Mouse (Mus musculus): ENCODE results near the gene Iqschfp. TPM values are rescaled to one million over a fixed set of nuclear protein-coding genes. Genes with fewer than 3 reads are reported as not detected.

Iqschfp gene
- polyA plus RNA-seq, 1 experiment from 2014 or later = 6.1 TPM

DNA sequence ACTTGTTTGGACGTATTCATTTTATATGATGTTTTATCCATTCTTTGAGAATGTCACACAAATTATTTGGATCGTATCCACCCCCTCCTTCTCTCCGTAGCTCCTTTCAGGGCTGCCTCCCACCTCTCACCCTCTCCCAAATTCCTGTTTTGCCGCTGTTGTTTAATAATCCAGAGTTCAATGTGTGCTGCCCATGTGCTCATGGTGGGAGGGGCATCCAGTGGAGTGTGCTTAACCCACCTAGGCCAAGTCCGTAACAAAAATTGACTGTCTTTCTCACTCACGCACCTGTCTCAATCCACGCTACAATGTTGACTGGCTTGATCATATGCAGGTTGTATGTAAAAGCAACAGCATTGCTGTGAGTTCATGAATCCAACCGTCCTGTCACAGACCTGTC, 715.3 kb downstream of the Iqschfp start:
- Histone ChIP-seq H3K36me3 (0 out of 2 replicates have a peak, but pooled peaks cover 4% of the 10 kb centered on the region), H3K4me2 (replicated peaks) (no peak overlapping the region), H3K27ac (replicated peaks) (no peak overlapping the region), H3K4me1 (peaks cover 25% of the 10 kb centered on the region), H3K4me3 (no peak overlapping the region), H3K27me3 (no peaks in the 10 kb centered on the region), H3K9ac (replicated peaks) (no peak overlapping the region), H3K9me3 (no peaks in the 10 kb centered on the region)
- no peak for ATAC-seq (ENCODE audit: low FRiP score, low read depth)
- WGBS = 91% methylated on average over 8 of the region's 8 CpGs

DNA sequence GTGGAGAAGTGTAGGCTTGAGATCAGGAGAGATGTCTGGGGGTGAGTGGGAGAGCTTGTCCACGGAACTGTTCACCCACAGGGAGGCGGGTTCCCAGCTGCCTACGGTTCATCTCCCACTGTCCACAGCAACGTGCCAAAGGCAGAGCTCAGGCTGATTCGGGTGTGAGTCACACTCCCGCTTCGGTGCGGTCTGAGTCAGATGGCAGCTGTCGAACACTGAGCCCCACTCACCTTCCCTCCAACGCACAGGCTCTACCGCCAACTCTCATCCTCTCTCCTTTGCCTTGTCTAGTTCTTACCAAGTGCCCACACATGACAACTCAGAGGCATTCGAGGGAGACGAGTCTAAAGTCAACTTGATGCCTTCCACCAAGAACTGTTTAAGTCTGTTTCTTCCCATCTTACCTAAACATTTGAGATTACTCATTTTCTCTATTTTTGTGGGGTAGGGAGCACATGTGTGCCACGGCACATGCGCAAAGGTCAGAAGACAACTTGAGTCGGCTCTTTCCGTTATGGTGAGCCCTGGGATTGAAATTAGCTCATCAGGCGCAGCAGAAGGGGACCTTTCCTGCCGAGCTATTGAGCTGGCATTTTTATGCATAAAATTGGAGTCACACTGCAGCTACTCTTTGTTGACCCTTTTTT, 716.9 kb downstream of the Iqschfp start:
- Histone ChIP-seq H3K9ac (replicated peaks) (no peak overlapping the region), H3K4me1 (peaks cover 24% of the 10 kb centered on the region), H3K9me3 (no peaks in the 10 kb centered on the region), H3K27ac (replicated peaks) (no peak overlapping the region), H3K4me2 (replicated peaks) (no peak overlapping the region), H3K36me3 (0 out of 2 replicates have a peak, but pooled peaks cover 4% of the 10 kb centered on the region), H3K27me3 (no peaks in the 10 kb centered on the region), H3K4me3 (no peak overlapping the region)
- no peak for ATAC-seq (ENCODE audit: low FRiP score, low read depth)
- WGBS = 82% methylated on average over 19 of the region's 19 CpGs

DNA sequence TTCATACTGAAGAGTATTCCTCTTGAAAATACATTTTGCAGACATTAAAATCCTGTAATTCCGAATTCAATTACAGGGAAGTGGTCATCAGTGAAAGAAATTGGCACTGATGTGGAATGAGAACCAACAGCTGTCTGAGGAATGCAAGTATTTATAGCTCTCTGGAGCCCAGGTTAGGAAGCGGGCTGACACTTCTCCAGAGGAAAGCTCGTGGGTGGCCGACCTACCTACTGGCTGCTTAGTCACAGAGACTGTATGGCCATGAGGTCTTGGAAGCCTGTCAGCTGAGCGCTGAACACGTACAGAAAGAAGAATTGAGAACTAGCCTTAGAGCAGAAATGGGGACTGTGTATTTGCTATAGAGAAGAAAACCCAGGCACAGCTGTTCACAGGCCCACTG, 718.0 kb downstream of the Iqschfp start:
- Histone ChIP-seq H3K9ac (replicated peaks) (no peak overlapping the region), H3K27me3 (no peaks in the 10 kb centered on the region), H3K27ac (replicated peaks) (no peak overlapping the region), H3K4me1 (peaks cover 25% of the 10 kb centered on the region), H3K4me2 (replicated peaks) (no peak overlapping the region), H3K9me3 (no peaks in the 10 kb centered on the region), H3K36me3 (0 out of 2 replicates have a peak, but pooled peaks cover 4% of the 10 kb centered on the region), H3K4me3 (no peak overlapping the region)
- 78% methylated on average over 6 of the region's 6 CpGs for WGBS
- ATAC-seq (ENCODE audit: low FRiP score, low read depth) = no peak

DNA sequence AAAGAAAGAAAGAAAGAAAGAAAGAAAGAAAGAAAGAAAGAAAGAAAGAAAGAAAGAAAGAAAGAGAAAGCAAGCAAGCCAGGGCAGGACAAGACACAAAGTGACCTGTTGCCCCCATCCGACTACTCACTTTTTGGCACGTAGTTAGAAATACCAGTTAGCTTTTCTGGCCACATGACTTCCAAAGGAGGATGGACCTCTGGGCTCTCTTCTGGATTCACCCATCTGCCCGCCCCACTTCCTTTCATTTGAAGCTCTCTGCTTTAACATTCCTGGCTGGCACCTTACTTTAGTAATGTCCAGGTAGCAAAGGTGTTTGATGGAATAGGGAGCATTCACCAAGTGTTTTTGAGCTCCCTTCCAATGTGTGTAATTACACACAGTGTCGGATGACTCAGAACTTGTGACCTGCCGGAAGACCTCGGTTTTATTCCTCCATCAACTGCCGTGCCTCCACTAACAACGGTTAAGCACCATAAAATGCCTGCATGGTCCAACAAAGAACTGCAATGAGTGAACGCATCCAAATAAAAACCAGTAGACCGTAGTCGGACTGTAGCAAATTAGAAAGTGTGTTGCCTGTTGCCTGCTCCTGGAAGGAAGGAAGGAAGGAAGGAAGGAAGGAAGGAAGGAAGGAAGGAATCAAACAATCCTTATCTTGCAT, 718.7 kb downstream of the Iqschfp start:
- ATAC-seq (ENCODE audit: low FRiP score, low read depth) = no peak
- peaks cover 21% of the 10 kb centered on the region for H3K4me1 ChIP-seq
- no peak overlapping the region for H3K4me2 ChIP-seq (replicated peaks)
- 0 out of 2 replicates have a peak, but pooled peaks cover 4% of the 10 kb centered on the region for H3K36me3 ChIP-seq
- no peak overlapping the region for H3K27ac ChIP-seq (replicated peaks)
- H3K9me3 ChIP-seq = no peaks in the 10 kb centered on the region
- WGBS = 88% methylated on average over 11 of the region's 11 CpGs
- no peak overlapping the region for H3K9ac ChIP-seq (replicated peaks)
- peaks cover 4% of the 10 kb centered on the region; the same call in 1 of the 2 replicates for H3K27me3 ChIP-seq
- no peak overlapping the region for H3K4me3 ChIP-seq

DNA sequence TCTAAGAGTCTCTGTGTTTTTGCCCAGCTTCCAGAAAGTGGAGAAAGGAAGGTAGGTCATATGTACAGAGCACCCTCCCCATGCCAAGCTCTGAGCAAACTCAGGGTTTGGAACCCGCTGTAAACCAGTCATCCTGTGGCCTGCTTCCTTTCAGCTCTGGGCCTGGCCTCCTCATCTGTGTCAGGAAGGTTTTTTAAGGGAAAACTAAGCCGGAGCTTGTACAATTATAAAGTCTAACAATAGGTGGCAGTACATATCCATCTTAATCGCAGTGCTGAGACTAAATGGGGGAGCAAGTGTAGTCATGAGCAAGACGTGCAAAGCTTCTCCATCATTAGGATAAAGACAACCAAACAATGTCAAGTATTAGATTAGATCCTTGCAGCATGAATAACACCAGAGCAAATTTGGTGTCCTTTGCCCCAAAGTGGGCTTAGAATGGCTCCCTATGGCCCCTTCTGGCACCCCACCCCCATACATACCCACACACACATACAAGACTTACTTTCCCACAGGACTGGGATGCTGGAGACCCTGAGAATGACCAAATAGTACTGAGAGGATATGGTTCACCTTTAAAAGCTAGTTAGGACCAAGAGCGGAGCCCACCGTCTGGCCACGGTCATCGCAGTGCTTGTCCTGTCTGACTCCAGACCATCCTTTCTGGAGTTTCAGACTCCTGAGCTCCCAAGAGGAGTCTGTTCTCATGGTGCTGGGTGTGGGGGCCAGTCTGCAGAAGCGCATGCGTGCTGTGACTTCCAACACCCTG, 723.2 kb downstream of the Iqschfp start:
- no peak overlapping the region for H3K9ac ChIP-seq (replicated peaks)
- H3K36me3 ChIP-seq = 0 out of 2 replicates have a peak, but pooled peaks cover 9% of the 10 kb centered on the region
- H3K4me1 ChIP-seq = peaks cover 12% of the 10 kb centered on the region
- H3K4me3 ChIP-seq = no peak overlapping the region
- H3K4me2 ChIP-seq (replicated peaks) = no peak overlapping the region
- 67% methylated on average over 10 of the region's 10 CpGs for WGBS
- H3K27ac ChIP-seq (replicated peaks) = no peak overlapping the region
- no peaks in the 10 kb centered on the region for H3K9me3 ChIP-seq
- ATAC-seq (ENCODE audit: low FRiP score, low read depth) = peak; percentile 41; the same call in 1 of the 2 replicates
- peaks cover 16% of the 10 kb centered on the region; the same call in 1 of the 2 replicates for H3K27me3 ChIP-seq

DNA sequence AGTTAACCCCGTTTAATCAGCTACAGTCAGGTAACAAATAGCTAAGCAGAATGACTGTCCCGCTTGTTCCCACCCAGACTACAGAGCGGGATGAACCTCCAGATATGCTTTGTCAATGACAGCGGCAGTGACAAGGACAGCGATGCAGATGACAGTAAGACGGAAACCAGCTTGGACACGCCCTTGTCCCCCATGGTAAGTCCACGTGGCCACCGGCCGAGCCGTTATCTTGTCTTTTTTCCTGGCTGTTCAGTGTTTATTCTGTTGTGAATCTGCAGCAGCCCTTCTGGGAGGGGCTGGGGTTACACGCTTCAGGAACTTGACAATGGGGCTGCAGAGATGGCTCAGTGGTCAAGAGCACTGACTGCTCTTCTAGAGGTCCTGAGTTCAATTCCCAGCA, 724.3 kb downstream of the Iqschfp start:
- H3K36me3 ChIP-seq = peaks cover 17% of the 10 kb centered on the region; the same call in 1 of the 2 replicates
- H3K27me3 ChIP-seq = peaks cover 16% of the 10 kb centered on the region; the same call in 1 of the 2 replicates
- ATAC-seq (ENCODE audit: low FRiP score, low read depth) = no peak
- H3K27ac ChIP-seq (replicated peaks) = no peak overlapping the region
- no peak overlapping the region for H3K9ac ChIP-seq (replicated peaks)
- no peak overlapping the region for H3K4me2 ChIP-seq (replicated peaks)
- H3K9me3 ChIP-seq = no peaks in the 10 kb centered on the region
- 91% methylated on average over 12 of the region's 12 CpGs for WGBS
- H3K4me1 ChIP-seq = peaks cover 12% of the 10 kb centered on the region
- no peak overlapping the region for H3K4me3 ChIP-seq

DNA sequence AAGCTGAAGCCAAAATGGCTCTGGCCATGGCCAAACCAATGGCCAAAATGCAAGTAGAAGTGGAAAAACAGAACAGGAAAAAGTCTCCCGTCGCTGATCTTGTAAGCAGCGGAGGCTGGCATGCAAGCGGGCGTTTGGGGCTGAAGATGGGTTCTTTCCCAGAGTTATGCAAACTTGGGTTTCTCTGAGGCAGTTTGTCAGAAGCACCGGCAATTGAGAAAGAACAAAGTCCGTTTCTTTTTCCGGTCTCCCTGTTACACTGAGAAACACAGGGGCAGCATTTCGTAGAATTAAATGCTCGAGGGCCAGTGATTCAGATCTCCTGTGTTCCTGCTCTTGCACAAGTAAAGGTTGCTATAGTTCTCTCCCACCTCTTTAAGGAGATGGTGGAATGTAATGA, 725.7 kb downstream of the Iqschfp start:
- Histone ChIP-seq H3K4me3 (no peak overlapping the region), H3K9me3 (no peaks in the 10 kb centered on the region), H3K4me1 (peaks cover 12% of the 10 kb centered on the region), H3K36me3 (peaks cover 18% of the 10 kb centered on the region; the same call in 1 of the 2 replicates), H3K4me2 (replicated peaks) (no peak overlapping the region), H3K9ac (replicated peaks) (no peak overlapping the region), H3K27ac (replicated peaks) (no peak overlapping the region), H3K27me3 (peaks cover 16% of the 10 kb centered on the region; the same call in 1 of the 2 replicates)
- ATAC-seq (ENCODE audit: low FRiP score, low read depth) = no peak
- 91% methylated on average over 10 of the region's 10 CpGs for WGBS

DNA sequence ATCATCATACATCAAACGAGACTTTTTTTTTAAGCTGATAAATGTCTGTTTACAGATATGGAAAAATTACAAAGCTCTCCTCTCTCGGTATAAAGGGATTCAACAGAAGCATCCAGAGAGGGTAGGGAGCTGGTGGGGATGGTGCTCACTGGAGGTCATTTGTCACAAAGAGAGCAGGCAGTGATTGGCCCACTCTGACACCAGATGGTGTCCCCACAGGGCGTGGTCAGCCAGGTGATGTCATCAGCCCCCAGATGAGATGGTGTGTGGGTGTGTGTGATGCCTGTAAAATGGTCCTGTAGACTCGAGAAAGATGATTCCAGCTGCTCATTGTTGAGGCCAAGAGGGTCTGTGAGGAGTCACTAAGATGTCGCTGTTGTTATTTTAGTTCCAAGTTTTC, 727.1 kb downstream of the Iqschfp start:
- H3K36me3 ChIP-seq = peaks cover 29% of the 10 kb centered on the region; the same call in 1 of the 2 replicates
- H3K27me3 ChIP-seq = peaks cover 16% of the 10 kb centered on the region; the same call in 1 of the 2 replicates
- no peak overlapping the region for H3K9ac ChIP-seq (replicated peaks)
- no peak overlapping the region for H3K27ac ChIP-seq (replicated peaks)
- ATAC-seq (ENCODE audit: low FRiP score, low read depth) = no peak
- peaks cover 7% of the 10 kb centered on the region; the same call in 1 of the 2 replicates for H3K4me1 ChIP-seq
- no peaks in the 10 kb centered on the region for H3K9me3 ChIP-seq
- no peak overlapping the region for H3K4me3 ChIP-seq
- H3K4me2 ChIP-seq (replicated peaks) = no peak overlapping the region
- WGBS = 80% methylated on average over 5 of the region's 5 CpGs

DNA sequence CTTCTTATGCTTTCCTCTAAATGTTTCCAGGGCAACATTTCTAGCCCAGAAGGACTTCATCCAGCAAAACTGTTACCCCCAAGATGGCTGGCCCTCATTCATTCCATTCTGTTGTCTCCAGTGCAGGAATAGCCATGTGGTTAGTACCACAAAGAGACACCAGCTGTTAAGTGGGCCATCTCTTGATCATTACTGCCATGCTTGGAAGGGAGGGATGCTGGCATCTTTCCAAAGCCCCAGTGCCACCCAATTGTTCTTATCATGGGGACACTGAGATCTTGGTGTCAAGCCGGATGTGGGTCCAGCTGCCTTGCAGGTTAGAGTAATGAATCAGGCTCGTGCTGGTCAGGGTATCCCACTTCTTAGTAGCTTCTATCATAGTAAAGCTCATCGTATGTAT, 729.9 kb downstream of the Iqschfp start:
- no peak for ATAC-seq (ENCODE audit: low FRiP score, low read depth)
- 93% methylated on average over 3 of the region's 3 CpGs for WGBS
- Histone ChIP-seq H3K36me3 (peaks cover 46% of the 10 kb centered on the region), H3K9me3 (no peaks in the 10 kb centered on the region), H3K27ac (replicated peaks) (no peak overlapping the region), H3K9ac (replicated peaks) (no peak overlapping the region), H3K4me1 (no peaks in the 10 kb centered on the region), H3K27me3 (0 out of 2 replicates have a peak, but pooled peaks cover 6% of the 10 kb centered on the region), H3K4me3 (no peak overlapping the region), H3K4me2 (replicated peaks) (no peak overlapping the region)

DNA sequence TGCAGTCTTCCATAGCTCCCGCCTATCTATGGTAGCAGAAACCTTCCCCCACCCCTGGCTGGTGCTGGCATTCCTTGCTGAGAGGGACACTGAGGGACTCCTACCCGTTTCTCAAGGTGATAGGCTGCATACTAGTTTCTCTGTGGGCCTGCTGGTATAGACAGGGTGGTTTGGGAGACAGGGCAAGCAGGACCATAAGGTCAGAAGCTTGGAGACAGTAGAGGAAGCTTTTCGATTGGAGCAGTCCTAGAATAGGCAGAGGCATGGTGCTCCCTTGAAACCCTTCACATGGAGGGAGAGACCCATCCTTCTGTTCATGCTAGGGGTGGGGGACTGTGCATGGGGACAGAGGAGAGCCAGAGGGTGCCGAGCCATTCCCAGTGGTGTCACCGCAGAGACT, 731.0 kb downstream of the Iqschfp start:
- H3K27me3 ChIP-seq = 0 out of 2 replicates have a peak, but pooled peaks cover 4% of the 10 kb centered on the region
- no peaks in the 10 kb centered on the region for H3K4me1 ChIP-seq
- no peak for ATAC-seq (ENCODE audit: low FRiP score, low read depth)
- no peak overlapping the region for H3K4me2 ChIP-seq (replicated peaks)
- 89% methylated on average over 5 of the region's 5 CpGs for WGBS
- H3K36me3 ChIP-seq = peaks cover 50% of the 10 kb centered on the region
- H3K9me3 ChIP-seq = no peaks in the 10 kb centered on the region
- no peak overlapping the region for H3K9ac ChIP-seq (replicated peaks)
- H3K4me3 ChIP-seq = no peak overlapping the region
- no peak overlapping the region for H3K27ac ChIP-seq (replicated peaks)

DNA sequence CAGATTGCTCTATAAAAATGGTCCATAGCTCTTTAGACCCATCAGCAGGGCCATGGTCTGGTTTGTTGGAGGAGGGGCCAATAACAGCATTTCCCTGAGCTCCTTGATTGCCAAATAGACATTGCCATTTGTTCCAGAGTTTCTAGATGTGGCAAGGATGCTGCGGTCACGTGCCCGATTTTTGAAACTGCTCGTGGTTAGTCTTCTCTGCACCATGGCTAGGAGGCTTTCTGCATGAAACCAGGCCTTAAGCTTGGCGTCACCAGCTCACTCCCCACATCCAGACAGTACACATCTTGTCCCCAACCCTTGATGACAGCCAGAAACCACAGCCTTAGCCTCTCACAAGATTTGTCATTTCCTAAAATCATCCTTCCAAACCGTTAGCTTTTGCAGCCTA, 732.4 kb downstream of the Iqschfp start:
- no peak overlapping the region for H3K4me2 ChIP-seq (replicated peaks)
- H3K36me3 ChIP-seq = peaks cover 50% of the 10 kb centered on the region
- H3K27me3 ChIP-seq = no peaks in the 10 kb centered on the region
- WGBS = 94% methylated on average over 6 of the region's 6 CpGs
- no peak overlapping the region for H3K9ac ChIP-seq (replicated peaks)
- ATAC-seq (ENCODE audit: low FRiP score, low read depth) = no peak
- H3K9me3 ChIP-seq = no peaks in the 10 kb centered on the region
- no peak overlapping the region for H3K27ac ChIP-seq (replicated peaks)
- H3K4me1 ChIP-seq = no peaks in the 10 kb centered on the region
- H3K4me3 ChIP-seq = no peak overlapping the region

DNA sequence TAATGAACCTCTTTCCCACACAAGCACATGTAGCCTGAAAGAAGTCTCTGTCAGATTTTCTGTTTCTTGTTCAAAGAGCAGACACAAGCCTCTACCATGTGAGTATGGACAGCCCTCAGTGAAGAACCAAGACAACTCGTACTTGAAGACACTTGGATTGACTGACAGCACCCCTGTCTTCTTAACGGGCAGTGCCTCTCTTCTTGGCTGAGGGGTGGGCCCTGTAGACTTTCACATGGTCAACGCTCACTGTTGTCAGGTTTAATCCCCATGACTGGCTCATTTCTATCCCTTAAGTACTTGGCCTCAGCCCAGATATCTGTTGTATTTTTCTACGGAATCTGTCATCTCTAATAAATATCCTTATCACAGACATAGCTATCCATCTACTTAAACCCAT, 738.2 kb downstream of the Iqschfp start:
- WGBS = 65% methylated on average over 4 of the region's 4 CpGs
- no peak overlapping the region for H3K9ac ChIP-seq (replicated peaks)
- H3K4me2 ChIP-seq (replicated peaks) = no peak overlapping the region
- H3K4me1 ChIP-seq = no peaks in the 10 kb centered on the region
- no peaks in the 10 kb centered on the region for H3K27me3 ChIP-seq
- no peaks in the 10 kb centered on the region for H3K9me3 ChIP-seq
- H3K27ac ChIP-seq (replicated peaks) = no peak overlapping the region
- ATAC-seq (ENCODE audit: low FRiP score, low read depth) = no peak
- H3K36me3 ChIP-seq = peaks cover 19% of the 10 kb centered on the region
- no peak overlapping the region for H3K4me3 ChIP-seq
